Mouse (Mus musculus) ES-E14 (cell line): ENCODE results near the gene Gpr89. TPM values are rescaled to one million over a fixed set of nuclear protein-coding genes. Genes with fewer than 3 reads are reported as not detected.

ENCODE experiments used
- DNase-seq: peaks from one replicate; pipeline ENCODE4 v3.0.0-alpha.2; 2013; ENCODE audit warnings: low read depth, low spot score
- H3K27ac ChIP-seq: 2 replicates; pipeline ENCODE4 v1.5.1; 2012; ENCODE audit warnings: low read depth, mild to moderate bottlenecking, low read length, moderate library complexity, mixed read lengths; ENCODE audit not compliant: poor library complexity, insufficient read depth, severe bottlenecking
- H3K36me3 ChIP-seq: 2 replicates; pipeline ENCODE4 v1.6.1; 2012; ENCODE audit warnings: mild to moderate bottlenecking, low read length, moderate library complexity, mixed read lengths; ENCODE audit not compliant: control insufficient read depth, poor library complexity, insufficient read depth, severe bottlenecking
- H3K4me1 ChIP-seq, 2 experiments: fragments of 150-350 bp in 1 of 2; sonication (generic) in 1 of 2; 2 replicates each; pipeline ENCODE4 v1.6.1; 2012; ENCODE audit warnings: low read length in 2 of 2, mild to moderate bottlenecking in 1 of 2, mixed read lengths in 1 of 2; ENCODE audit not compliant: control insufficient read depth in 2 of 2, insufficient read depth in 2 of 2, poor library complexity in 1 of 2
- H3K4me3 ChIP-seq, 2 experiments: fragments of 150-350 bp in 1 of 2; sonication (generic) in 1 of 2; 2 replicates each; pipeline ENCODE4 v1.5.1; 2012; ENCODE audit warnings: low read length in 2 of 2, low read depth in 1 of 2, mild to moderate bottlenecking in 1 of 2, mixed read lengths in 1 of 2; ENCODE audit not compliant: insufficient read depth in 1 of 2, poor library complexity in 1 of 2, severe bottlenecking in 1 of 2
- H3K9ac ChIP-seq: 2 replicates; pipeline ENCODE4 v1.6.1; 2012; ENCODE audit warnings: low read depth, mild to moderate bottlenecking, low read length, mixed read lengths; ENCODE audit not compliant: poor library complexity, insufficient read depth, severe bottlenecking
- H3K9me3 ChIP-seq: fragments of 150-350 bp; sonication (generic); 2 replicates; pipeline ENCODE4 v1.6.1; 2012; ENCODE audit warnings: low read depth, mild to moderate bottlenecking, low read length; ENCODE audit not compliant: control insufficient read depth, insufficient read depth
- CHD2 ChIP-seq: IDR thresholded peaks from 2 replicates; pipeline ENCODE4 v1.6.1; 2014; ENCODE audit warnings: mild to moderate bottlenecking, low read depth, low read length, inconsistent platforms
- HCFC1 ChIP-seq: IDR thresholded peaks from 2 replicates; pipeline ENCODE4 v1.6.1; 2012; ENCODE audit warnings: low read length, inconsistent platforms, borderline replicate concordance; ENCODE audit not compliant: insufficient read depth
- MAFK ChIP-seq: IDR thresholded peaks from 2 replicates; pipeline ENCODE4 v1.6.1; 2014; ENCODE audit warnings: mild to moderate bottlenecking, low read depth, low read length, inconsistent platforms; ENCODE audit not compliant: insufficient read depth
- ZC3H11A ChIP-seq: IDR thresholded peaks from 2 replicates; pipeline ENCODE4 v1.6.1; 2012; ENCODE audit warnings: low read depth, mild to moderate bottlenecking, inconsistent platforms, low read length, borderline replicate concordance
- ZNF384 ChIP-seq: IDR thresholded peaks from 2 replicates; pipeline ENCODE4 v1.6.1; 2012; ENCODE audit warnings: low read depth, low read length, inconsistent platforms
- in situ Hi-C, 2 experiments: fragments of 600-800 bp; cut with MboI; formaldehyde crosslinking; loops; one replicate each; pipeline ENCODE4 v1.15.1; 2025; ENCODE audit warnings: low sequenced_read_pairs in 2 of 2, inconsistent platforms in 1 of 2; ENCODE audit not compliant: unreplicated experiment in 2 of 2
- total RNA-seq: library from RNA; depleted of rRNA; stranded (reverse); fragments of 300-350 nt; gene quantifications from 2 replicates; pipeline ENCODE4 v1.2.3, GENCODE M21; 2012; rRNA removed

Gene Gpr89
- total RNA-seq, 1 experiment: 40.5 TPM

- in situ Hi-C loops: no loop called here
- Histone ChIP-seq H3K36me3 (no peaks in the 10 kb centered on the region; the same call in 1 of the 2 replicates), H3K4me1 (peaks cover 0 to 2% of the 10 kb centered on the region in 2 experiments; a peak in 1 of 4 replicates), H3K4me3 (no peak overlapping the region), H3K9ac (no peak overlapping the region), H3K27ac (no peak overlapping the region), H3K9me3 (no peaks in the 10 kb centered on the region)
- TF ChIP-seq ZNF384: no peak
- no peak for TF ChIP-seq HCFC1
- TF ChIP-seq MAFK: no peak
- no peak for TF ChIP-seq ZC3H11A
- no peak for TF ChIP-seq CHD2
- DNase-seq: no peak
These were observed 84.8 kb downstream of the Gpr89 start for GRCm38 (mm10) chr3:96820116-96820915.

Other genes starting within 250 kb of the Gpr89 start
- 3.7 and 5.7 TPM in 2 replicates for gene Ankrd35, start 235.2 kb downstream of the Gpr89 start, total RNA-seq
- gene Pias3, start 209.0 kb downstream of the Gpr89 start, total RNA-seq: 14.6 and 27.9 TPM in 2 replicates
- gene Nudt17, start 196.8 kb downstream of the Gpr89 start, total RNA-seq: 7.4 and 13.5 TPM in 2 replicates
- 21.0 and 22.2 TPM in 2 replicates for gene Polr3c, start 177.7 kb downstream of the Gpr89 start, total RNA-seq
- gene Rnf115, start 177.7 kb downstream of the Gpr89 start, total RNA-seq: 16.9 and 22.1 TPM in 2 replicates
- gene Pdzk1, start 76.1 kb downstream of the Gpr89 start, total RNA-seq: 1.6 and 3.0 TPM in 2 replicates
- gene Cd160, start 76.0 kb downstream of the Gpr89 start, total RNA-seq: 0.21 and 0.36 TPM in 2 replicates
- 0.13 and 0.26 TPM in 2 replicates for gene Gja5, start 653 bp downstream of the Gpr89 start, total RNA-seq
- 0.04 and 0.05 TPM in 2 replicates for gene Gja8, start 20.7 kb upstream of the Gpr89 start, total RNA-seq